Mouse (Mus musculus): ENCODE results near the gene Ifnlr1.

The Ifnlr1 gene

GRCm38 (mm10) chr4:135743520-135743919 is 57.4 kb downstream of the Ifnlr1 start:
- DNase-seq (ENCODE audit: low spot score): no peak

DNA sequence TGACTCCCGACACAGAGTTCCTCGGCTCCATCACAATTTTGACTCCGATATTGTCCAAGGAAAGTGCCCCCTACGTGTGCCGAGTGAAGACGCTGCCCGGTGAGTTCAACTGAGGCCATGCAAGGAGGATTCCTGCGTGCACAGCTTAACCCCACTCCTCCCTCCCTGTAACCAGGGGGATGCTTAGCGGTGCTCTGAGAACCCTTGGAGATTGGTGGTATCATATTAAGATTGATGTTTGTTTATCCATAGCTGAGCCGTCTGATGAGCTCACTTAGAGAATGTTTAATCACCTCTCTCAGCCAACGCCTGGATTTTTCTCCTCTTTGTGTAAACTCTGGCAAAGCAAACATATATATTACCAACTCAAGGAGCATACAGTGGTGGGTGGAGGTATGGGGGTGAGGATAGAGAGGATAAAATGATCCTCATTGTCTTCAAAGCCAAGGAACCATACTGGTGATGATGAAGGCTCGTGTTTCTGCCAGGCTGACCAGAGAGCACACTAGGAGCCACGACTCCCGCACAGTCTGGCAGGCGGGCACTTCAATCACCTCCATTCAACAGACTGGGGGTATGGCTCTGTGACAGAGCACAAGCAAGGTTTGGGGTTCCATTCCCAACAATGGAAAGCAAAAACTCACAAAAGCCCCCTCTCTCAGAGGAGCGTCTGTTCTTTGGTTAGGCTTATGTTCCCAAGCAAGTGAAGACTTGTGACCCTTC is 58.8 kb downstream of the Ifnlr1 start:
- DNase-seq (ENCODE audit: low spot score): no peak

DNA sequence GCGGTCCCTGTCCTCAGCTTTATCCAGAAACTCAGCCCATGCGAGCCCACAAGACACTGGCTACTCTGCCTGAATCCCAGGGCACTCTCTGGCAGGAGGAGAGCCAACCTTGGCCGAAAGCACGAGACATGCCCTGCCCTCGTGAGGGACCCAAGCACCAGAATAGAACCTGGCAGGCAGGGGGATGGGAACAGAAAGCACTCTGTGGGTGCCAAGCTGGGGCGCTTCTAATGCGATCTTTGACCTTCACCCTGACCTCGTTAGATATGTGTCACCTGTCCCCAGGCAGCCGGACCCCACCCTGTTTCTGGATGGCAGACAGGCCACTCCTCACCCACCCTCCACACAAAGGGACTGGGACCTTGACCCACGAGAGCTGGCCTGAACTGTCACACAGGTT is 59.5 kb downstream of the Ifnlr1 start:
- DNase-seq (ENCODE audit: low spot score): no peak

- DNase-seq (ENCODE audit: low spot score): no peak
Observed at GRCm38 (mm10) chr4:135750896-135751295, 64.8 kb downstream of the Ifnlr1 start.

DNA sequence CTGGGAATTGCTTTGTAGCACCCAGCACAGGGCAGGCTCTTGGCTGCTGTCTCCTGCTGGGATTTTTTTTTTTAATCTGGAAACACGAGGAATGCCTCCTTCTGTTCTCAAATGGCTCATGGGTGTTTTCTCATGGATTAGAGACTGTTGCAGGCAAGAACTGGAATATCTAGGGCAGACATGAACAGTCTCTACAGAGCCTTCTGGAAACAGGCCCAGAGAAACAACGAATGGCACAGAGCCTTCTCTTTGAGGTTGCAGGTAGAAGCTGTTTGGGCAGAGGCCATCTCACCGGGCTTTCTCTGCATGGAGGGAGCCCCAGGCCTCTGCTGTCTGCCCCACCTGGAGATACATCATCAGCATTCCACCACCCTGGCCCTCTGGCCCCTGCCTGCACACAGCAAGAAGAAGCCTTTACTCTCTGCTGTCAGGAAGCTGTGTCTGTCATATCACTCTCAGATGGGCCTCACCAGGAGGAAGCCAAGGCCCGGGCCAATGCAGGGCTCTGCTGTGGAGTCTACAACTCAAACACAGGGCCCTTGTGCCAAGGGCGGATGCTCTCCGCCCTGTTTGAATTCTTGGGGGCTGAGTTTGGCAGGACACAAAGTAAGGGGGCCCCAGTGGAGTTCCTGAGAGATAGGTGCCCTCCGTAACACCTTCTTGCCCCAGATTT is 66.2 kb downstream of the Ifnlr1 start:
- no peak for DNase-seq (ENCODE audit: low spot score)

- no peak for DNase-seq (ENCODE audit: low spot score)
Observed at GRCm38 (mm10) chr4:135752779-135753164, 66.7 kb downstream of the Ifnlr1 start.
